In genomic region chr2:166100309-166101262, GRCm38 (mm10) we compare ENCODE assay signal across 11 mouse cellular contexts. TPM values are rescaled to one million over a fixed set of nuclear protein-coding genes. Genes with fewer than 3 reads are reported as not detected.
A peak's percentile ranks its signal among the peaks of the same experiment; 100 is the strongest.
DNase-seq lines count a peak whose midpoint lies in the region; ATAC-seq and TF ChIP-seq lines count a peak whose summit lies in the region.
"Had no signal": no experiment of that assay in that cellular context is flagged by ENCODE, and none has a peak within 500 bp of the region (broad histone marks: within the 10 kb centered on the region; RNA-seq: fewer than 3 reads in every experiment).

No protein-coding gene starts in this region.

- H3K4me1 ChIP-seq in heart, embryonic 14.5 days (ENCODE audit: control insufficient read depth in 2 of 2, insufficient read depth in 2 of 2, low read length in 2 of 2): peaks cover 47 to 88% of the 10 kb centered on the region in 2 experiments
- H3K4me1 ChIP-seq in liver, adult 2 months (ENCODE audit: control insufficient read depth, insufficient read depth, low read length): peaks cover 16% of the 10 kb centered on the region
- peaks cover 65% of the 10 kb centered on the region for H3K4me1 ChIP-seq in hindbrain, embryonic 13.5 days (replicated peaks)
- peaks cover 50% of the 10 kb centered on the region for H3K4me1 ChIP-seq in neural tube, embryonic 15.5 days

- 48% methylated on average over 21 of the region's 21 CpGs for WGBS in heart, embryonic 14.5 days
- WGBS in liver, adult 2 months: 43% methylated on average over 21 of the region's 21 CpGs
- WGBS in hindbrain, embryonic 13.5 days: 64% methylated on average over 21 of the region's 21 CpGs
- 50% methylated on average over 21 of the region's 21 CpGs for WGBS in neural tube, embryonic 15.5 days

- H3K4me3 ChIP-seq in heart, embryonic 14.5 days (ENCODE audit: control insufficient read depth in 1 of 2, insufficient read depth in 1 of 2, low read depth in 1 of 2, low read length in 2 of 2): no peak overlapping the region
- no peak overlapping the region for H3K4me3 ChIP-seq in liver, adult 2 months (ENCODE audit: insufficient read depth, low read depth, low read length)
- no peak overlapping the region for H3K4me3 ChIP-seq in hindbrain, embryonic 13.5 days
- H3K4me3 ChIP-seq in neural tube, embryonic 15.5 days (replicated peaks): no peak overlapping the region
- H3K4me3 ChIP-seq: limb, embryonic 13.5 days had no signal

- peaks cover 19% of the 10 kb centered on the region for H3K36me3 ChIP-seq in heart, embryonic 14.5 days (ENCODE audit: control insufficient read depth, insufficient read depth, low read length)
- H3K36me3 ChIP-seq in liver, adult 2 months (ENCODE audit: control insufficient read depth, insufficient read depth, low read length): no peaks in the 10 kb centered on the region
- H3K36me3 ChIP-seq in hindbrain, embryonic 13.5 days: peaks cover 1% of the 10 kb centered on the region; the same call in 1 of the 2 replicates
- no peaks in the 10 kb centered on the region; the same call in 1 of the 2 replicates for H3K36me3 ChIP-seq in neural tube, embryonic 15.5 days

- intact Hi-C loops in heart, postnatal 10 days (cut with DNase I): no loop called here

- peak; percentile 41; the same call in 1 of the 2 replicates for ATAC-seq in heart, embryonic 14.5 days (ENCODE audit: insufficient number of reproducible peaks, insufficient read depth, low FRiP score, low read depth)
- ATAC-seq in hindbrain, embryonic 13.5 days (ENCODE audit: low FRiP score): no peak
- ATAC-seq in neural tube, embryonic 15.5 days (ENCODE audit: low FRiP score): no peak

- no peaks in the 10 kb centered on the region for H3K9me3 ChIP-seq in heart, embryonic 14.5 days (ENCODE audit: control insufficient read depth, low read length)
- no peaks in the 10 kb centered on the region for H3K9me3 ChIP-seq in hindbrain, embryonic 13.5 days
- no peaks in the 10 kb centered on the region for H3K9me3 ChIP-seq in neural tube, embryonic 15.5 days (replicated peaks)
- H3K9me3 ChIP-seq: limb, embryonic 13.5 days had no signal

- no peaks in the 10 kb centered on the region for H3K27me3 ChIP-seq in heart, embryonic 14.5 days (ENCODE audit: control insufficient read depth, insufficient read depth, low read length)
- H3K27me3 ChIP-seq in liver, adult 2 months (ENCODE audit: control insufficient read depth, insufficient read depth, low read length): no peaks in the 10 kb centered on the region
- peaks cover 9% of the 10 kb centered on the region; the same call in 1 of the 2 replicates for H3K27me3 ChIP-seq in hindbrain, embryonic 13.5 days
- H3K27me3 ChIP-seq in neural tube, embryonic 15.5 days (replicated peaks): no peaks in the 10 kb centered on the region
- H3K27me3 ChIP-seq: limb, embryonic 13.5 days had no signal

- peak overlapping the region; percentile 5; the same call in 1 of the 2 replicates for H3K9ac ChIP-seq in heart, embryonic 14.5 days (ENCODE audit: low read length)
- no peak overlapping the region for H3K9ac ChIP-seq in liver, adult 2 months (ENCODE audit: low read depth, low read length)
- peak overlapping the region; percentile 25; the same call in 1 of the 2 replicates for H3K9ac ChIP-seq in hindbrain, embryonic 13.5 days
- no peak overlapping the region for H3K9ac ChIP-seq in neural tube, embryonic 15.5 days (replicated peaks)
- H3K9ac ChIP-seq: limb, embryonic 13.5 days had no signal

- no peak for DNase-seq in heart, postnatal 10 days
- peak; percentile 84 for DNase-seq in liver, adult 2 months (ENCODE audit: extremely low read depth, low read depth, low spot score)
- DNase-seq in liver: no peak
- no peak for DNase-seq in gastrocnemius, postnatal 25 days
- no peak for DNase-seq in thymus, postnatal 0 days (ENCODE audit: low spot score)
- DNase-seq: cerebellum, adult 18-20 months; thymus, postnatal 4 days had no signal

- H3K4me2 ChIP-seq in heart, embryonic 14.5 days (ENCODE audit: low read length): 0 out of 2 replicates have a peak overlapping the region, but pooled peaks have one; percentile 1
- no peak overlapping the region for H3K4me2 ChIP-seq in hindbrain, embryonic 13.5 days
- H3K4me2 ChIP-seq in neural tube, embryonic 15.5 days: no peak overlapping the region
- H3K4me2 ChIP-seq: limb, embryonic 13.5 days had no signal

- no peaks in the 10 kb centered on the region for H3K79me2 ChIP-seq in liver, adult 2 months (ENCODE audit: control insufficient read depth, insufficient read depth, low read length)

- no peak for TF ChIP-seq POLR2A in liver, adult 2 months (IDR thresholded peaks at IDR 0.05; ENCODE audit: extremely low read depth, insufficient read depth, low read length)

- no peak for TF ChIP-seq CTCF in liver, adult 2 months (IDR thresholded peaks at IDR 0.05; ENCODE audit: low read depth, low read length)

- H3K27ac ChIP-seq in heart, embryonic 14.5 days (replicated peaks in 1 of 2; ENCODE audit: control insufficient read depth in 1 of 2, insufficient read depth in 1 of 2, low read depth in 2 of 2, low read length in 2 of 2): peak overlapping the region; percentile 73 to 76
- H3K27ac ChIP-seq in liver, adult 2 months (replicated peaks; ENCODE audit: insufficient read depth, low read depth, low read length): 0 out of 2 replicates have a peak overlapping the region, but pooled peaks have one; percentile 14
- peak overlapping the region; percentile 69 for H3K27ac ChIP-seq in hindbrain, embryonic 13.5 days
- peak overlapping the region; percentile 56 for H3K27ac ChIP-seq in neural tube, embryonic 15.5 days (replicated peaks)
- H3K27ac ChIP-seq: limb, embryonic 13.5 days had no signal

RNA-seq across cellular contexts. Expression of gene Sulf2, which starts 54.9 kb away (rescaled TPM):
- polyA plus RNA-seq in heart, embryonic 14.5 days (2014; fragmentation: Nextera tagmentation; extraction: Ambion mirVana): 106 and 115 TPM in 2 replicates
- 10 to 100 TPM; 84.5 to 88.7 TPM for total RNA-seq in heart, postnatal 10 days (2021)
- 7.8 and 9.9 TPM in 2 replicates for total RNA-seq in liver, adult 2 months (2014; rRNA removed)
- 16.1 and 21.9 TPM in 2 replicates for polyA plus RNA-seq in liver, adult 2 months (2012; rRNA removed)
- 88.6 and 113 TPM in 2 replicates for polyA plus RNA-seq in hindbrain, embryonic 13.5 days (2015; fragmentation: Nextera tagmentation; extraction: Ambion mirVana)
- 118 and 123 TPM in 2 replicates for polyA plus RNA-seq in neural tube, embryonic 15.5 days (2015; fragmentation: Nextera tagmentation; extraction: Ambion mirVana)
- total RNA-seq in gastrocnemius, postnatal 25 days (2021): 10 to 100 TPM; 11.1 to 19.3 TPM
- 9.4 and 12.6 TPM in 2 replicates for polyA plus RNA-seq in thymus, postnatal 0 days (2015; fragmentation: Nextera tagmentation; extraction: Ambion mirVana)

Comparison
In these comparisons a context has a peak if more than half of its experiments do, and no peak if none do; other contexts are left out.
1. H3K27ac ChIP-seq: peak in every context shown above with its lines; median percentile 74 in heart, embryonic 14.5 days; 69 in hindbrain, embryonic 13.5 days; 56 in neural tube, embryonic 15.5 days; 14 in liver, adult 2 months.
2. H3K9ac ChIP-seq: peak in heart, embryonic 14.5 days (single experiment) and hindbrain, embryonic 13.5 days (single experiment); none in liver, adult 2 months (single experiment) and neural tube, embryonic 15.5 days (single experiment).